In the genomic region with DNA sequence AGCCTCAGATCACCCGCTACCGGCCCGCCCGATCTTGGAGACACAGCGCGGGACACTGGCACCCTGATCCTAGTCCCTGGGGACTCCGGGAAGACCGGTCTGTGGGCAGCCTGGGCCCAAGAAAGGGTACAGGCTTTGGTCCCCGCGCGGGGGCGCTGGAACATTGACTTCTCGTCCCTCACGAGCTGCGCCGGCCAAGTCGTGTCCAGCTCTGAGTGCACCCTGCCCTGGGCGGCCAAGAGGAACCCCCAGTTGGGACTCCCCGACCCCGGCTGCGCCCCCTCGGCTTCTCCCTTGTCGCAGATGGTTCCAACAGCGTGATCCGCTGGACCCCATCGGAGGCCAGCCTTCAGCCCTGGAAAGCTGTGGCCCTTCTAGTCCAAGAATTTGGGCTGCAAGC, we compare ENCODE assay signal across 7 mouse cellular contexts. TPM values are rescaled to one million over a fixed set of nuclear protein-coding genes. Genes with fewer than 3 reads are reported as not detected.
DNase-seq lines count a peak whose midpoint lies in the region; ATAC-seq and TF ChIP-seq lines count a peak whose summit lies in the region.

A gene (minus strand): TSS at position 96 of the 400 bp plus-strand sequence.

- H3K4me3 ChIP-seq in bone marrow, adult 2 months (replicated peaks; ENCODE audit: control insufficient read depth, low read depth, low read length): no peak within 1 kb of the TSS
- H3K4me3 ChIP-seq in embryonic fibroblast, embryonic 13.5 days (ENCODE audit: insufficient read depth, low read length): peak within 1 kb of the TSS; percentile 34
- H3K4me3 ChIP-seq in heart, embryonic 14.5 days (ENCODE audit: control insufficient read depth in 1 of 2, insufficient read depth in 1 of 2, low read depth in 1 of 2, low read length in 2 of 2): peak within 1 kb of the TSS; percentile 39 to 46
- peak within 1 kb of the TSS; percentile 43 for H3K4me3 ChIP-seq in liver, embryonic 12.5 days
- peak within 1 kb of the TSS; percentile 53 for H3K4me3 ChIP-seq in stomach, embryonic 15.5 days (replicated peaks)

- 1% methylated on average over 26 of the region's 26 CpGs for WGBS in bone marrow, adult 2 months
- WGBS in heart, embryonic 14.5 days: under 1% methylated on average over 26 of the region's 26 CpGs
- 1% methylated on average over 26 of the region's 26 CpGs for WGBS in liver, embryonic 12.5 days (ENCODE audit: insufficient replicate concordance)
- WGBS in stomach, embryonic 15.5 days: 0% methylated on average over 26 of the region's 26 CpGs

- H3K4me2 ChIP-seq in heart, embryonic 14.5 days (ENCODE audit: low read length): peak within 1 kb of the TSS; percentile 90
- peak within 1 kb of the TSS; percentile 70 for H3K4me2 ChIP-seq in liver, embryonic 12.5 days
- H3K4me2 ChIP-seq in stomach, embryonic 15.5 days: peak within 1 kb of the TSS; percentile 100

- 0 out of 2 replicates have a peak, but pooled peaks have one; percentile 34 for ATAC-seq in heart, embryonic 14.5 days (ENCODE audit: insufficient number of reproducible peaks, insufficient read depth, low FRiP score, low read depth)
- peak; percentile 30; the same call in 1 of the 2 replicates for ATAC-seq in liver, embryonic 12.5 days
- ATAC-seq in stomach, embryonic 15.5 days (ENCODE audit: insufficient read depth, low FRiP score, low read depth): peak; percentile 72

- H3K36me3 ChIP-seq in heart, embryonic 14.5 days (ENCODE audit: control insufficient read depth, insufficient read depth, low read length): no peaks in the 10 kb centered on the region
- H3K36me3 ChIP-seq in liver, embryonic 12.5 days: no peaks in the 10 kb centered on the region
- no peaks in the 10 kb centered on the region for H3K36me3 ChIP-seq in stomach, embryonic 15.5 days

- H3K9me3 ChIP-seq in heart, embryonic 14.5 days (ENCODE audit: control insufficient read depth, low read length): no peaks in the 10 kb centered on the region
- H3K9me3 ChIP-seq in liver, embryonic 12.5 days (replicated peaks): no peaks in the 10 kb centered on the region
- H3K9me3 ChIP-seq in stomach, embryonic 15.5 days: no peaks in the 10 kb centered on the region

- H3K27ac ChIP-seq in bone marrow, adult 2 months (ENCODE audit: control insufficient read depth, insufficient read depth, low read depth, low read length, poor library complexity): no peak within 1 kb of the TSS; the same call in 1 of the 2 replicates
- no peak within 1 kb of the TSS for H3K27ac ChIP-seq in embryonic fibroblast, embryonic 13.5 days (ENCODE audit: insufficient read depth, low read length)
- no peak within 1 kb of the TSS for H3K27ac ChIP-seq in heart, embryonic 14.5 days (replicated peaks in 1 of 2; ENCODE audit: control insufficient read depth in 1 of 2, insufficient read depth in 1 of 2, low read depth in 2 of 2, low read length in 2 of 2)
- H3K27ac ChIP-seq in liver, embryonic 12.5 days: no peak within 1 kb of the TSS
- H3K27ac ChIP-seq in stomach, embryonic 15.5 days: no peak within 1 kb of the TSS

- TF ChIP-seq POLR2A in bone marrow, adult 2 months (IDR thresholded peaks at IDR 0.05; ENCODE audit: borderline replicate concordance, control insufficient read depth, low read depth, low read length): no peak
- no peak for TF ChIP-seq POLR2A in embryonic fibroblast, embryonic 13.5 days (IDR thresholded peaks at IDR 0.05; ENCODE audit: low read depth, low read length)

- H3K9ac ChIP-seq in heart, embryonic 14.5 days (ENCODE audit: low read length): peak within 1 kb of the TSS; percentile 49; the same call in 1 of the 2 replicates
- H3K9ac ChIP-seq in liver, embryonic 12.5 days: no peak within 1 kb of the TSS
- peak within 1 kb of the TSS; percentile 42; the same call in 1 of the 2 replicates for H3K9ac ChIP-seq in stomach, embryonic 15.5 days

- peak; percentile 52; the same call in 1 of the 2 replicates for TF ChIP-seq CTCF in bone marrow, adult 2 months (IDR thresholded peaks at IDR 0.05; ENCODE audit: control insufficient read depth, insufficient read depth, low read length)
- TF ChIP-seq CTCF in embryonic fibroblast, embryonic 13.5 days (IDR thresholded peaks at IDR 0.05; ENCODE audit: borderline replicate concordance, insufficient read depth, low read length): peak; percentile 36; the same call in 1 of the 2 replicates

- peak; percentile 90 for DNase-seq in kidney, postnatal 10 days
- DNase-seq in natural killer cell, adult 2 months (ENCODE audit: low spot score in 2 of 2): peak; percentile 56 to 66

- H3K27me3 ChIP-seq in heart, embryonic 14.5 days (ENCODE audit: control insufficient read depth, insufficient read depth, low read length): peaks cover 58% of the 10 kb centered on the region
- peaks cover 78% of the 10 kb centered on the region for H3K27me3 ChIP-seq in liver, embryonic 12.5 days (replicated peaks)
- peaks cover 51% of the 10 kb centered on the region for H3K27me3 ChIP-seq in stomach, embryonic 15.5 days (replicated peaks)

- H3K4me1 ChIP-seq in bone marrow, adult 2 months (ENCODE audit: control insufficient read depth, insufficient read depth, low read length): no peaks in the 10 kb centered on the region
- H3K4me1 ChIP-seq in embryonic fibroblast, embryonic 13.5 days (ENCODE audit: control insufficient read depth, insufficient read depth, low read length): no peaks in the 10 kb centered on the region
- peaks cover 0 to 10% of the 10 kb centered on the region in 2 experiments; a peak in 1 of 4 replicates for H3K4me1 ChIP-seq in heart, embryonic 14.5 days (ENCODE audit: control insufficient read depth in 2 of 2, insufficient read depth in 2 of 2, low read length in 2 of 2)
- H3K4me1 ChIP-seq in liver, embryonic 12.5 days: peaks cover 18% of the 10 kb centered on the region
- H3K4me1 ChIP-seq in stomach, embryonic 15.5 days: peaks cover 12% of the 10 kb centered on the region; the same call in 1 of the 2 replicates

RNA-seq across cellular contexts. Expression of the gene that starts here (rescaled TPM):
- polyA plus RNA-seq in bone marrow, adult 2 months (2011; ENCODE audit: insufficient read depth, insufficient read length, low replicate concordance, missing spikeins): not detected in 2 replicates
- not detected in 2 replicates for polyA plus RNA-seq in embryonic fibroblast, embryonic 13.5 days (2011; ENCODE audit: insufficient read length, low read depth, missing spikeins)
- polyA plus RNA-seq in heart, embryonic 14.5 days (2014; fragmentation: Nextera tagmentation; extraction: Ambion mirVana): not detected in 2 replicates
- 0.23 and 0.29 TPM in 2 replicates for polyA plus RNA-seq in liver, embryonic 12.5 days (2016; fragmentation: Nextera tagmentation; extraction: Ambion mirVana)
- polyA plus RNA-seq in stomach, embryonic 15.5 days (2015; fragmentation: Nextera tagmentation; extraction: Ambion mirVana): 0.17 and 0.23 TPM in 2 replicates

Comparison
In these comparisons a context has a peak if more than half of its experiments do, and no peak if none do; other contexts are left out.
1. Peak in ATAC-seq, H3K4me3 ChIP-seq, H3K9ac ChIP-seq and H3K4me2 ChIP-seq in heart, embryonic 14.5 days; RNA of the gene not detected or under 1 TPM.
2. Peak in ATAC-seq, H3K4me3 ChIP-seq and H3K4me2 ChIP-seq in liver, embryonic 12.5 days; RNA of the gene not detected or under 1 TPM.
3. Peak in ATAC-seq, H3K4me3 ChIP-seq, H3K9ac ChIP-seq and H3K4me2 ChIP-seq in stomach, embryonic 15.5 days; RNA of the gene not detected or under 1 TPM.